Mouse (Mus musculus) B cell, adult 62 days (primary cell): ENCODE measurements around the gene Gm10570. TPM values are rescaled to one million over a fixed set of nuclear protein-coding genes. Genes with fewer than 3 reads are reported as not detected.

ENCODE experiments used
- total RNA-seq: library from RNA; stranded (reverse); gene quantifications from 4 replicates; pipeline ENCODE4 v1.2.4, GENCODE M21; 2023

Gm10570 gene
- 1.3 TPM in 1 of 4 replicates, not detected in the others for total RNA-seq

DNA sequence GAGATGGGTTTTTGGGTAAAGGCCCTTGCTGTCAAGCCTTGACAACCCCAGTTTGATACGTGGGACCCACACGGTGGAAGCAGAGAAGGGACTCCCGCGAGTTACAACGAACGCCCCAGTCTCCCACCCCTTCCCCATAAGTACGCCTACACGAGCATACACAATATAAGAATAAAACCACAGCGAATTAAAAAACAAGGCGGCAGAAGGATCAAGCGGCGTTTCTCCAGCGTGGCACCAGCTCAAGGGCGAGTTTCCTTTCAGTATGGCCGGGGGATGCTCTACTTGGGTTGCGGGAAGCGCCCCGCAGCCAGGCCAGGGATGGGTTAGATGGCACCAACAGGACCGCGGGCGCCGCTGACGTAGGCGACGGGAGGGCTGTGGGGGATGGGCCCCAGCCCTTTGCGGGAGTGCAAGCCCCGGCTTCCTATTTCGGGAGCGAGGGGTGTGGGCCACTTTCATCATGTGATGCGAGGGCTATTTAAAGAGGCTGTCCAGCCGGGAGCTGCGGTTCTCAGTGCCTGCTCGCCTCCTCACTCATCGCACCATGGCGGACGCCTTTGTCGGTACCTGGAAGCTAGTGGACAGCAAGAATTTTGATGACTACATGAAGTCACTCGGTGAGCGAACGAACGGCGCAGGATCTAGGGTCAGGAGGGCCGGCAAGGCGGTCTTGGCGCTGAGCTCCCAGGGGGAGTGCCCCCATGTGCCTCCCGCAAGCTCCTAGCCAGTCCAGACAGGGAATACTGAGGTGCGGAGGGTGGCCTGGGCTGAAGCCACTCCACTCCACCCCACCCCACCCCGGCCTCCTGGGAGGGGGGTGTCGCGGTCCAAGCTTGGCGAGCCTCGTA lies at the start of gene Gm10570, which contains the start of gene Fabp3:
Gene Gm10570, minus strand, starts transcription at position 444 of the 851 bp plus-strand sequence.
Gene Fabp3, plus strand, starts transcription at position 365 of the 851 bp plus-strand sequence.

DNA sequence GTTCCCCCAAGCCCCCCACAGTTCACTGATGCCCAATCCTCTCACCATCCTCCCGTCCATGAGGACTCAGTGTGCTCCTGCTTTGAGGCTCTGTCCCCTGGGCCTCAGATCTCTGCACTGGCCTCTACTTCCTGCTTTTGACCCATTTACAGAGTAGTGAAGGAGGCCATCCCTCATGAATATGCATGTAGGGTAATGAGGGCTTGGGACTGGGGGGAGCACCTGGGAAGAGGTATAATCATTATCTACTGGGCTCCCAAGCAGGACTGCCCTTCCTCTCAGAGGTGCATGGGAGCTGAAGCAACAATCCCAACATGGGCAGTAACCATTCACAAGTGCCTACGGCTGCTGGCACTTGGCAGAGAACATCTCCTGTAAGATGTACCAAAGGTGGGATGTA lies 29.4 kb downstream of the Gm10570 start, which contains the start of gene Serinc2:
Gene Serinc2, minus strand, starts transcription at position 101 of the 400 bp plus-strand sequence.

Other genes starting within 250 kb of the Gm10570 start
- 27.0 to 31.1 TPM (median 28.4 TPM) in 4 replicates for gene Pef1, start 206.1 kb downstream of the Gm10570 start, total RNA-seq
- not detected in 4 replicates for gene Hcrtr1, start 169.3 kb downstream of the Gm10570 start, total RNA-seq
- gene Tinagl1, start 133.6 kb downstream of the Gm10570 start, total RNA-seq, result not detected in 4 replicates
- not detected in 4 replicates for gene Gm853, start 86.3 kb downstream of the Gm10570 start, total RNA-seq
- gene Serinc2, start 29.5 kb downstream of the Gm10570 start, total RNA-seq, result not detected in 4 replicates
- gene Fabp3, start 79 bp downstream of the Gm10570 start, total RNA-seq, result not detected in 4 replicates
- gene Zcchc17, start 51.3 kb upstream of the Gm10570 start, total RNA-seq, result 22.6 to 30.7 TPM (median 27.7 TPM) in 4 replicates
- 59.5 to 66.9 TPM (median 64.7 TPM) in 4 replicates for gene Snrnp40, start 51.5 kb upstream of the Gm10570 start, total RNA-seq